Mouse (Mus musculus): ENCODE data around the gene Nbas.

The Nbas gene

GRCm38 (mm10) chr12:13539171-13539570 is 270.2 kb downstream of the Nbas start:
- DNase-seq (ENCODE audit: low read depth): no peak

- no peak for DNase-seq (ENCODE audit: low read depth)
These were observed 274.9 kb downstream of the Nbas start for GRCm38 (mm10) chr12:13543806-13544205.

- DNase-seq (ENCODE audit: low read depth): no peak
These were observed 294.8 kb downstream of the Nbas start for GRCm38 (mm10) chr12:13563646-13564289.

GRCm38 (mm10) chr12:13564330-13564729 is 295.4 kb downstream of the Nbas start:
- no peak for DNase-seq (ENCODE audit: low read depth)

DNA sequence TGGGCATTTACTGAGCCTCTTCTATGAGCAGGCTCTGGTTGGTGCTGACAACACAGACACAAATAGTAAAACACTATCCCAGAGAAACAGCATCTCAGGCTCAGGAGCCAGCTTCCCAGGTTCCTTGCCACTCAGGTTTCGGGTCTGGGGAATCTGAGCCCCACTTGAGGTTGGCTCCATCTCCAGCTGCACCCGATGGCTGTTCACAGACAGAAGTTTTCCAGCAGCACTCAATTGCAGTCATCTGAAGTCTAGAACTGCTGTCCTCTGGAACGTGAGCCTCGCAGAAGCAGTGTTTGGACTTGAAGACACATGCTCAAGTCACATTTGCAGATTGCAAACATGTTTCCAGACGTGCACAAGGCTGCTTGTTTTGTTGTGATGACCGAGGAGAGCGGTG is 297.5 kb downstream of the Nbas start:
- DNase-seq (ENCODE audit: low read depth): no peak

- DNase-seq (ENCODE audit: low read depth): no peak
These were observed 306.2 kb downstream of the Nbas start for GRCm38 (mm10) chr12:13575158-13575557.

- DNase-seq (ENCODE audit: low read depth): peak; percentile 17
These were observed 307.0 kb downstream of the Nbas start for GRCm38 (mm10) chr12:13575605-13576600.

GRCm38 (mm10) chr12:13576761-13577160 is 307.8 kb downstream of the Nbas start:
- no peak for DNase-seq (ENCODE audit: low read depth)

- no peak for DNase-seq (ENCODE audit: low read depth)
These were observed 311.9 kb downstream of the Nbas start for GRCm38 (mm10) chr12:13580796-13581195.

- no peak for DNase-seq (ENCODE audit: low read depth)
These were observed 314.5 kb downstream of the Nbas start for GRCm38 (mm10) chr12:13583386-13583785.

DNA sequence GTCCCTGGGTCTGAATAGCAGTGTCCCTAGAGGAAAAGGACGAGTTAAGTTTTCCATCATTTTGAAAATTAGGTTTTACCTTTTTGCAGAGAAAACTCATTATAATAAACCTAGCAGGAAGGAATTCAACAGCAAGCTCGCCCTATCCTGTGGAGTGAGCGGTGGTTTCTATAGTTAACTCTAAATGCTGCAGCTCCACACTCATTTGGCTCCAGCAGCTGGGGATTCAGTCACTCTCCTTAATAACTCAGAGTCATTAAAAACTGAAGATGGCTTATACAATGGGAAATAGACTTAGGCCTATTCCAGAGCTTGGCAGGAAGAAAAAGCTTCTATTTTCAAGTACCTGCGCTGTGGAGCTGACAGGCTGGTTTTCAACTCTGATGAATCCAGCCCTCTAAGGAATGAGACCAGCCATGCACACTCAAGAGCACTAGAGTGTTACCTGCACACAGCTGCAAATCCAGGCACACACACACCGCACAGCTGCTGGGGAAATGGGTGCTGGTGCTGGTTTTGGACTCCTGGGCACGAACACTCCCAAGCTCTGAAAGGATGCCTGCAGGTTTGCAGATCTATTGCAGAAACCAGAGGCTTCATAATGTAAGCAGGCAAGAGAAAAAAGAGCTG is 316.7 kb downstream of the Nbas start:
- DNase-seq (ENCODE audit: low read depth): no peak

- DNase-seq (ENCODE audit: low read depth): no peak
These were observed 318.7 kb downstream of the Nbas start for GRCm38 (mm10) chr12:13587675-13588074.

DNA sequence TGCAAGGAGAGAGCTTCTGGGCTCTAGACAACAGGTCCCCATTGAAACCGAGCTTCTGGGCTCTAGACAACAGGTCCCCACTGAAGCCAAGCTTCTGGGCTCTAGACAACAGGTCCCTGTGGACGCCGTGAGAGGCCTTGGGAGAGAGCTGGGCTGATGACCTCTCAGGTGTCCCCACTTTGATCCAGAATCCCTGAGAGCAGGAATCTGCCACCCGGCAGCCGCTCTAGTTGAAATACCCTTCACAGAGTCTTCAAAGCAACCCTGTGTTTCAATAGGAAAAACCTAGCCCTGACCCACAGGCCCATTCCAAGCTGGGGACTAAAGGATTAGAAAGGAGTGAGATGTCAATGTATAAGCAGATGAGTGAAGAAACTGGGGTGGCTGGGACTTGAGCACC is 320.1 kb downstream of the Nbas start:
- DNase-seq (ENCODE audit: low read depth): no peak

- no peak for DNase-seq (ENCODE audit: low read depth)
These were observed 326.0 kb downstream of the Nbas start for GRCm38 (mm10) chr12:13594746-13595469.

GRCm38 (mm10) chr12:13597026-13597425 is 328.1 kb downstream of the Nbas start:
- no peak for DNase-seq (ENCODE audit: low read depth)

DNA sequence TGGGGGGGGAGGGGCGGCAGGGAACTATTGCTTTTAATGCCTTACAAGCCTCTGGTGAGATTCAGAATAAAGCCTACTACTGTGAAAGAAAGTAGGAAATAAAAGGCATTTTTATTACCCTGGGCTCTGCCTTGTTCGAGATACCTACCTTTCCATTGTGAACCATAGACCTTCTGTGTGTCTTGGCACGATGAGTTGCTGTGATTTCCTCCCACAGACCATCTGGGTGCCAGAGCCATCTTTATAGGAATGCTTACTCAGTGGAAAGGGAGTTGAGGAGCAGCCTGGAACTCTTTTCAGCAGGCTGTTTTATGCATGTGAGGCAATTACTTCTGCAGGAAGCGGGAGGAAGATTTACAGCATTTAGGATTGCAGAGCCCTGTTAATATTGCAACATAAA is 329.6 kb downstream of the Nbas start:
- no peak for DNase-seq (ENCODE audit: low read depth)

- no peak for DNase-seq (ENCODE audit: low read depth)
These were observed 333.5 kb downstream of the Nbas start for GRCm38 (mm10) chr12:13602414-13602813.

- no peak for DNase-seq (ENCODE audit: low read depth)
These were observed 338.1 kb downstream of the Nbas start for GRCm38 (mm10) chr12:13607021-13607420.

GRCm38 (mm10) chr12:13609027-13609426 is 340.1 kb downstream of the Nbas start:
- no peak for DNase-seq (ENCODE audit: low read depth)

DNA sequence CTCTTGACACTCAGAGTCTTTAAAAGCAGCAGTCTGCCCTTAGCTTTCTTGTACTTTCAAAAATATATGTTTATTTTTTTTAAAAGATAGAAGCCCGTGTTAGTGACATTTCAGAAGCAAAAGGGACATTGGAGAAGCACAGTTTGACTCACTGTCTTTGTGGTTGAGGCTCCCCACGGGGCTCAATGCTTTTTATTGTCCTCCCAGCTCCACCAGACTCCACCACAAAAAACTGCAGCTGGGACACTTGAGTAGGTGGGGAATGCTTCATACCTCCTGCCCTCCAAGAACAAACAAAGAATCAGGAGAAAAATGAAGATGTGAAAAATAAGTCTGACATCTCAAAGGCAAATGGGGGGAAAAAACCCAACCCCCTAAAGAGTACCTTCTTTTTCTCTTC is 344.1 kb downstream of the Nbas start:
- no peak for DNase-seq (ENCODE audit: low read depth)

GRCm38 (mm10) chr12:13615661-13616060 is 346.7 kb downstream of the Nbas start:
- DNase-seq (ENCODE audit: low read depth): no peak
